Mouse (Mus musculus) embryonic facial prominence, embryonic 12.5 days (tissue): Measurements from ENCODE around the gene Rab5a. TPM values are rescaled to one million over a fixed set of nuclear protein-coding genes. Genes with fewer than 3 reads are reported as not detected.
A peak's percentile ranks its signal among the peaks of the same experiment; 100 is the strongest.

Experiments used
- ATAC-seq: fragments of 200-750 bp; cut with Nextera tagmentation; 2 replicates; pipeline ENCODE4 v1.8.0; 2017; ENCODE audit not compliant: insufficient number of reproducible peaks, insufficient read depth, low FRiP score, low TSS enrichment
- H3K27ac ChIP-seq: fragments of 300-500 bp; sonication (generic); 2 replicates; pipeline ENCODE4 v1.5.1; 2016; ENCODE audit warnings: mild to moderate bottlenecking
- H3K27me3 ChIP-seq: fragments of 300-500 bp; sonication (generic); 2 replicates; pipeline ENCODE4 v1.6.1; 2016; ENCODE audit warnings: mild to moderate bottlenecking, moderate library complexity
- H3K36me3 ChIP-seq: fragments of 300-500 bp; sonication (generic); 2 replicates; pipeline ENCODE4 v1.6.1; 2016; ENCODE audit warnings: mild to moderate bottlenecking
- H3K4me1 ChIP-seq: fragments of 300-500 bp; sonication (generic); 2 replicates; pipeline ENCODE4 v1.6.1; 2016
- H3K4me2 ChIP-seq: fragments of 300-500 bp; sonication (generic); replicated peaks from 2 replicates; pipeline ENCODE4 v1.6.1; 2016; ENCODE audit warnings: mild to moderate bottlenecking, moderate library complexity
- H3K4me3 ChIP-seq: fragments of 300-500 bp; sonication (generic); 2 replicates; pipeline ENCODE4 v1.5.1; 2016; ENCODE audit warnings: mild to moderate bottlenecking
- H3K9ac ChIP-seq: fragments of 300-500 bp; sonication (generic); 2 replicates; pipeline ENCODE4 v1.6.1; 2016; ENCODE audit warnings: mild to moderate bottlenecking, moderate library complexity
- H3K9me3 ChIP-seq: fragments of 300-500 bp; sonication (generic); 2 replicates; pipeline ENCODE4 v1.6.1; 2016; ENCODE audit warnings: mild to moderate bottlenecking, moderate library complexity
- WGBS: fragments of 180-500 bp; shearing (Covaris S2); methylation state at CpG from one replicate; pipeline ENCODE4 v1.1.7; 2016; 5-methylcytosine and 5-hydroxymethylcytosine counted together
- polyA plus RNA-seq: library from polyadenylated mRNA; unstranded; fragments of >200 nt; fragmentation: Nextera tagmentation; extraction: Ambion mirVana; gene quantifications from 2 replicates; pipeline ENCODE4 v1.2.1, GENCODE M21; 2016

The Rab5a gene
- polyA plus RNA-seq, result 93.0 and 100 TPM in 2 replicates

GRCm38 (mm10) chr17:53478858-53479603 is at the start of gene Rab5a:
Gene Rab5a, plus strand, starts transcription at chr17:53479234.
- Histone ChIP-seq H3K4me2 (peak within 1 kb of the TSS; percentile 68), H3K9me3 (no peaks in the 10 kb centered on the region), H3K36me3 (no peaks in the 10 kb centered on the region), H3K4me3 (peak within 1 kb of the TSS; percentile 97), H3K27ac (peak within 1 kb of the TSS; percentile 98), H3K4me1 (peaks cover 14% of the 10 kb centered on the region), H3K9ac (peak within 1 kb of the TSS; percentile 95), H3K27me3 (no peaks in the 10 kb centered on the region)
- ATAC-seq, result peak; percentile 97
- under 1% methylated on average over 73 of the region's 82 CpGs for WGBS

GRCm38 (mm10) chr17:53456152-53456551 is 22.9 kb upstream of the Rab5a start:
- 87% methylated on average over 2 of the region's 2 CpGs for WGBS
- H3K36me3 ChIP-seq, result no peaks in the 10 kb centered on the region
- H3K27ac ChIP-seq, result no peak overlapping the region
- H3K4me3 ChIP-seq, result no peak overlapping the region
- peaks cover 6% of the 10 kb centered on the region; the same call in 1 of the 2 replicates for H3K9me3 ChIP-seq
- H3K9ac ChIP-seq, result no peak overlapping the region
- H3K4me2 ChIP-seq, result no peak overlapping the region
- no peak for ATAC-seq
- H3K27me3 ChIP-seq, result no peaks in the 10 kb centered on the region
- H3K4me1 ChIP-seq, result no peaks in the 10 kb centered on the region

DNA sequence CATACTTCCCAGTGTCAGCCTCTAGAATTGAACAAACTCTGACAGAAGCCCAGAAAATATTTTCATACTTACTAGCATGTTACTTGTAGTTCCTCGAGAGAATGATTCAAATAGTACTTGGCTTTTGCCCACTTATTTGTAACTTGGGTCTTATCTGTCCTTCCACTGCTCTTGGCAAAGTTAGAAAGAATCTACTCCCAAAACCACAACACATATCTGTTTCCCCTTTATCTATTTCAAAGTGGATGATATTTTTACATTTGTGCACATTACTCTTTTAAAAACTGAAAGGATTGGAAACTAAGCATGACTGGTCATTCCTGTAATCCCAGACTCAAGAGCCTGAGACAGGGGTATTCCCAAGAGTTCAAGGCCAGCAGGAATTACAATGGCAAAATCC is 22.3 kb upstream of the Rab5a start:
- Histone ChIP-seq H3K27ac (no peak overlapping the region), H3K4me3 (no peak overlapping the region), H3K9ac (no peak overlapping the region), H3K9me3 (peaks cover 6% of the 10 kb centered on the region; the same call in 1 of the 2 replicates), H3K36me3 (no peaks in the 10 kb centered on the region), H3K4me2 (no peak overlapping the region), H3K27me3 (no peaks in the 10 kb centered on the region), H3K4me1 (no peaks in the 10 kb centered on the region)
- 71% methylated on average over 1 of the region's 1 CpGs for WGBS
- no peak for ATAC-seq

- WGBS, result 17% methylated on average over 26 of the region's 26 CpGs
These were observed 16.2 kb upstream of the Rab5a start, which contains the start of gene Efhb for GRCm38 (mm10) chr17:53462603-53463495. Gene Efhb, minus strand, starts transcription at chr17:53463321.

DNA sequence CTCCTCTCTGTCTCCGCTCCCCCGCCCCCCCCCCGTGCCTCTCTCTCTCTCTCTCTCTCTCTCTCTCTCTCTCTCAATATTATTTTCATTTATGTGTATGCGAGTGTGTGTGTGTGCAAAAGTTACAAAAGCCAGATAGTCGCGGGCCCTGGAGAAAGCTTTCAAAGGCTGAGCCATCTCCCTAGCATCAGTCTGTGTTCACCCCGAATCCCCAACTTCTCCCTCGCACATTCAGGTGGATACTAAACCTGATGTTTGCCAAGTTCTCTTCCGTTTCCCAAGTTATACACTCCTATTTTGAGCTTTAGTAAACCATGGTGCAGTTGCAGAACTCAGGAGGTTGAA is 15.6 kb upstream of the Rab5a start:
- peak overlapping the region; percentile 42 for H3K4me3 ChIP-seq
- 27% methylated on average over 7 of the region's 9 CpGs for WGBS
- no peaks in the 10 kb centered on the region for H3K9me3 ChIP-seq
- peak overlapping the region; percentile 62 for H3K4me2 ChIP-seq
- no peaks in the 10 kb centered on the region for H3K27me3 ChIP-seq
- no peaks in the 10 kb centered on the region for H3K4me1 ChIP-seq
- H3K9ac ChIP-seq, result peak overlapping the region; percentile 46
- no peaks in the 10 kb centered on the region for H3K36me3 ChIP-seq
- no peak for ATAC-seq
- H3K27ac ChIP-seq, result no peak overlapping the region

More at GRCm38 (mm10) chr17:53462603-53463495, 16.2 kb upstream of the Rab5a start, which contains the start of gene Efhb:
- peak within 1 kb of the TSS; percentile 42 for H3K4me3 ChIP-seq
- H3K4me1 ChIP-seq, result no peaks in the 10 kb centered on the region
- H3K4me2 ChIP-seq, result peak within 1 kb of the TSS; percentile 62
- peak within 1 kb of the TSS; percentile 46 for H3K9ac ChIP-seq
- no peaks in the 10 kb centered on the region for H3K36me3 ChIP-seq
- H3K9me3 ChIP-seq, result no peaks in the 10 kb centered on the region
- ATAC-seq, result peak; percentile 86
- H3K27ac ChIP-seq, result no peak within 1 kb of the TSS
- H3K27me3 ChIP-seq, result no peaks in the 10 kb centered on the region

- H3K27me3 ChIP-seq, result no peaks in the 10 kb centered on the region
- no peaks in the 10 kb centered on the region for H3K4me1 ChIP-seq
- no peak for ATAC-seq
- no peak overlapping the region for H3K9ac ChIP-seq
- no peak overlapping the region for H3K27ac ChIP-seq
- H3K4me3 ChIP-seq, result no peak overlapping the region
- 69% methylated on average over 4 of the region's 4 CpGs for WGBS
- H3K4me2 ChIP-seq, result no peak overlapping the region
- H3K36me3 ChIP-seq, result no peaks in the 10 kb centered on the region
- H3K9me3 ChIP-seq, result no peaks in the 10 kb centered on the region
These were observed 13.5 kb upstream of the Rab5a start for GRCm38 (mm10) chr17:53465569-53465968.

DNA sequence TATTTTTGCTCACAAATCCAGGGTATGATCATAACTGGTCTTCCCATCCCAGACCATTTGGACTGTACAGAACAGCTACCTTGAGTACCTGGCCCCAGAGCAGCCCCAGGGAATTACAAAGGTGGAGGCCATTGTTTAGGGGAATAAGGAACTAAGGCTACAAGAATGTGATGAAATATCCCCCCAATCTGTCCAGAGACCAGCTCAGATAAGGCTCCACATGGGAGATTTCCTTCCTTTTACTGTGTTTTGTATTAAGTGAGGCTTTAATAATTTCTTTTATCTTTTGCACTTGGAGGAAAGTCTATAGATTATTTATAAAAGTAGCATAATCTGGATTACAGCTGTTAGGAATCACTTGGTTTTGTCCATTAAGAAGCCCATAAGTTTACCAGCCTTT is 10.3 kb upstream of the Rab5a start:
- Histone ChIP-seq H3K4me3 (no peak overlapping the region), H3K27ac (no peak overlapping the region), H3K9me3 (no peaks in the 10 kb centered on the region), H3K9ac (no peak overlapping the region), H3K36me3 (no peaks in the 10 kb centered on the region), H3K4me1 (no peaks in the 10 kb centered on the region), H3K4me2 (no peak overlapping the region), H3K27me3 (no peaks in the 10 kb centered on the region)
- no peak for ATAC-seq

GRCm38 (mm10) chr17:53478066-53478857 is 772 bp upstream of the Rab5a start:
- Histone ChIP-seq H3K9me3 (no peaks in the 10 kb centered on the region), H3K4me3 (peak overlapping the region; percentile 97)
- ATAC-seq, result no peak

DNA sequence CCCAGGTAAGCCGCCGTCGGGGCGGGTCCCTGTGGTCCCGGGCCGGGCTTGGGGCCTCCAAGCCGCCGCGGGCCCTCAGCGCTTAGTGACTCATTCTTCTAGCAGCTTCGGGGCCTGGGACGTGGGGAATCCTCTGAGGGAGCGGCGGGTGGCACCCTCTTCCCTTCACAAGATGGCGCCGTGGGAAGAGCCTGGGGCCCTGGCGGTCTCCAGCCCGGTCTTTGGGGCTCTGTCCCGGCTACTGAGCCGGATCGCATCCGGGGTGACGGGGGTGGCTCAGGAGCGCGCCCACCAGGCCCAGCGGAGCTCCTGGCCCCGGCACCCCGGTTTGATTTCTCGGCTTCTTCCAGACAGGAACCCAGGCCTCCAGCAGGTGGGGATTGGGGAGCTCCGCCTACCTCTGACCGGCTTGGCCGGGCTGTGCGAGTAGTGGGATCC is 589 bp downstream of the Rab5a start:
- ATAC-seq, result peak; percentile 22
- H3K4me1 ChIP-seq, result peaks cover 14% of the 10 kb centered on the region
- peak overlapping the region; percentile 97 for H3K4me3 ChIP-seq
- WGBS, result 0% methylated on average over 32 of the region's 33 CpGs
- peak overlapping the region; percentile 98 for H3K27ac ChIP-seq
- no peaks in the 10 kb centered on the region for H3K9me3 ChIP-seq
- peaks cover 5% of the 10 kb centered on the region; the same call in 1 of the 2 replicates for H3K36me3 ChIP-seq
- H3K27me3 ChIP-seq, result no peaks in the 10 kb centered on the region
- peak overlapping the region; percentile 68 for H3K4me2 ChIP-seq
- peak overlapping the region; percentile 95 for H3K9ac ChIP-seq

More at GRCm38 (mm10) chr17:53478066-53478857, 772 bp upstream of the Rab5a start:
- no peaks in the 10 kb centered on the region for H3K27me3 ChIP-seq
- peak overlapping the region; percentile 59 for H3K4me2 ChIP-seq
- H3K4me1 ChIP-seq, result peaks cover 14% of the 10 kb centered on the region
- H3K36me3 ChIP-seq, result no peaks in the 10 kb centered on the region
- WGBS, result 7% methylated on average over 15 of the region's 15 CpGs
- peak overlapping the region; percentile 98 for H3K27ac ChIP-seq
- peak overlapping the region; percentile 61 for H3K9ac ChIP-seq

DNA sequence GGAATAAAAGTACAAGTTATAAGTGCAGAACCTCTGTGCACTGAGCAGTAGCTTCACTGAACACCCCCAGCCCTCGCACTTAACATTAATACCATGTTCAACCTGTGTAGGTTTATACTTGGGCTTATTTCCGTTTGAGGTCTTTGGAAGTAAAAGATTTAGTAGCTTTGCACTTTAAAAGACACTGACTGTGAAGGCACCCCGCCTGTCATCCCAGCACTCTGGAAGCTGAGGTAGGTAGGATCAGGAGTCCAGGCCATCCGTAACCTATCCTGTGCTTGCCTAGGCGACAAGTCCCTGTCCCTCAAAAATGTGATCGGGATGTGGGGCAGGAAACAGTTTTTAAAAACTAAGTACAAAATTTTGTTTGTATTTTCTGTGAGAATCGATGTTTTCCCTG is 1.4 kb downstream of the Rab5a start:
- ATAC-seq, result no peak
- 52% methylated on average over 7 of the region's 7 CpGs for WGBS

More for the DNA sequence above, 1.4 kb downstream of the Rab5a start:
- Histone ChIP-seq H3K4me3 (peak overlapping the region; percentile 97), H3K27me3 (no peaks in the 10 kb centered on the region), H3K27ac (no peak overlapping the region), H3K4me1 (peaks cover 14% of the 10 kb centered on the region), H3K9me3 (no peaks in the 10 kb centered on the region), H3K4me2 (peak overlapping the region; percentile 68), H3K36me3 (peaks cover 9% of the 10 kb centered on the region; the same call in 1 of the 2 replicates), H3K9ac (peak overlapping the region; percentile 95)
